Mouse (Mus musculus) kidney, adult 2 months (tissue): ENCODE measurements around the gene Supt20. TPM values are rescaled to one million over a fixed set of nuclear protein-coding genes. Genes with fewer than 3 reads are reported as not detected.
A peak's percentile ranks its signal among the peaks of the same experiment; 100 is the strongest.

Experiments used
- DNase-seq: peaks from one replicate; pipeline ENCODE4 v3.0.0; 2021
- H3K27ac ChIP-seq: fragments of 200-500 bp; 2 replicates; pipeline ENCODE4 v1.5.1; 2012; ENCODE audit warnings: low read depth, low read length, control low read depth, inconsistent platforms; ENCODE audit not compliant: insufficient read depth
- H3K27me3 ChIP-seq: fragments of 200-500 bp; replicated peaks from 2 replicates; pipeline ENCODE4 v1.6.1; 2012; ENCODE audit warnings: mild to moderate bottlenecking, moderate library complexity, low read length, inconsistent platforms; ENCODE audit not compliant: control insufficient read depth, insufficient read depth
- H3K36me3 ChIP-seq: fragments of 200-500 bp; 2 replicates; pipeline ENCODE4 v1.6.1; 2012; ENCODE audit warnings: mild to moderate bottlenecking, moderate library complexity, low read length, inconsistent platforms; ENCODE audit not compliant: control insufficient read depth, insufficient read depth
- H3K4me1 ChIP-seq: fragments of 200-500 bp; 2 replicates; pipeline ENCODE4 v1.6.1; 2011; ENCODE audit warnings: low read length; ENCODE audit not compliant: control insufficient read depth, insufficient read depth
- H3K4me3 ChIP-seq: fragments of 200-500 bp; 2 replicates; pipeline ENCODE4 v1.5.1; 2011; ENCODE audit warnings: mild to moderate bottlenecking, low read depth, low read length, control low read depth; ENCODE audit not compliant: insufficient read depth
- CTCF ChIP-seq: fragments of 200-500 bp; conservative IDR thresholded peaks from 2 replicates; pipeline ENCODE4 v1.5.1; 2011; ENCODE audit warnings: low read depth, mild to moderate bottlenecking, control low read depth, low read length, moderate library complexity, mixed read lengths; ENCODE audit not compliant: insufficient read depth, insufficient read length
- POLR2A ChIP-seq: fragments of 200-500 bp; IDR thresholded peaks from one replicate; pipeline ENCODE4 v1.6.1; 2011; ENCODE audit warnings: low read depth, low read length, control low read depth
- WGBS: fragments of 180-500 bp; shearing (Covaris S2); methylation state at CpG from one replicate; pipeline ENCODE4 v1.1.7; 2018; 5-methylcytosine and 5-hydroxymethylcytosine counted together
- polyA plus RNA-seq: library from polyadenylated mRNA; depleted of rRNA; stranded (reverse); fragments of >200 nt; gene quantifications from 2 replicates; pipeline ENCODE4 v1.2.3, GENCODE M21; 2012

Gene Supt20
- polyA plus RNA-seq, 1 experiment, result 32.7 TPM

DNA sequence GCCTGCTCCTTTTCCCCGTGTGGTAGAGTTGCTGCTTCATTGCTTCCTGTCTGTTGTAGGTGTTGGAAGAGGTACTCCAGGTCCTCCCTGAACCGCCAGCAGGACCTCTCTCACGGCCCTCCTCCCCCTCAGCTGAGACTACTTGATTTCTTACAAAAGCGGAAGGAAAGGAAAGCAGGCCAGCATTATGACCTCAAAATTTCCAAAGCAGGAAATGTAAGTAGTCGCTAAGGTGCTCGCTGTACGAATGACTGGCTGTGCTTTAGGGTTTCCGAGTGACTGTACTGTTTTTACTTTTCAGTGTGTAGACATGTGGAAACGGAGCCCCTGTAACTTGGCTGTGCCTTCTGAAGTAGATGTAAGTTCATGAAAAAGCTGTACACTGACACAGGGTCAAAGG, 16.4 kb downstream of the Supt20 start:
- peaks cover 14% of the 10 kb centered on the region for H3K36me3 ChIP-seq
- H3K4me1 ChIP-seq, result no peaks in the 10 kb centered on the region
- DNase-seq, result peak; percentile 23
- no peak overlapping the region for H3K4me3 ChIP-seq
- 70% methylated on average over 9 of the region's 9 CpGs for WGBS
- TF ChIP-seq CTCF (no peak), POLR2A (no peak)
- H3K27me3 ChIP-seq, result no peaks in the 10 kb centered on the region
- H3K27ac ChIP-seq, result no peak overlapping the region

DNA sequence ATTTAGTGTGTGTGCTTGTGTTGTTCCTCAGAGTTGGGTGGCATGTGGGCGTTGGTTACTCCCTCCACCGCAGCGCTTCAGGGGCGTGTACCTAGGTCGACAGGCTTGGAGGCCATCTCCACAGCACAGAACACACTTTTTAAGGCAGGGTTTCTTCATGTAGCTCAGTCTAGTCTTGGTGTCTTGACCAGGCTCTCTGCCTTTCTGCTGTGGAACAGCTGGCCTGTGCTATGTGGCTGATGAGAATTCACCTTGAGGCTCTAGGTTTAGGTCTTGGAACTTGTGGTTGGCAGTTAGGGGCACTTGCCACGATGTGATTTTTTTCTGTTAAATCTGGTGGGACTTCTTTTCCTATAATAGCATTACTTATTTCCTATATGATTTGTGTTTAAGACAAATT, 21.6 kb downstream of the Supt20 start, which contains the start of gene Gm21958:
TSS of gene Gm21958 (minus strand) at position 101 of the 400 bp plus-strand sequence.
- Histone ChIP-seq H3K36me3 (peaks cover 13% of the 10 kb centered on the region), H3K27ac (no peak within 1 kb of the TSS)
- 85% methylated on average over 6 of the region's 6 CpGs for WGBS

DNA sequence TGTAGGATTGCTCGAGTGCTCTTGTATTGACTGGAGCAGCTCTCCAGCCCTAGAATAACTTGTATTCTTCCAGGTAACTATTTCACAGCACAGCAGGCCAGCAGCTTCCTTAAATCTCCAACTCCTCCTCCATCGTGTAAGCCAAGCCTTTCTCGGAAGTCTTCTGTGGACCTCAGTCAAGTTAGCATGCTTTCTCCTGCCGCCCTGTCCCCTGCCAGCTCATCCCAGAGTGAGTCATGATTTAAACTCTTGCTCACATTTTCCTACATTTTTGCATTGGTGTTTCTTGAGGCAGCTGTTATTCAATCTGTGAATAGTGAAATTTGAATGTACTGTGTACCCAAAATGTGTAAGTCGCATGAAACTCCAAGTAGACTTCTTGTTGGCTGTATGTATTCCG, 22.9 kb downstream of the Supt20 start:
- H3K36me3 ChIP-seq, result peaks cover 10% of the 10 kb centered on the region
- no peak overlapping the region for H3K27ac ChIP-seq
- DNase-seq, result no peak
- no peaks in the 10 kb centered on the region for H3K4me1 ChIP-seq
- whole genome bisulfite sequencing, result 92% methylated on average over 6 of the region's 6 CpGs
- no peak overlapping the region for H3K4me3 ChIP-seq
- no peaks in the 10 kb centered on the region for H3K27me3 ChIP-seq
- TF ChIP-seq CTCF (no peak), POLR2A (no peak)

More for the DNA sequence above, 21.6 kb downstream of the Supt20 start, which contains the start of gene Gm21958:
- H3K4me3 ChIP-seq, result no peak within 1 kb of the TSS
- no peaks in the 10 kb centered on the region for H3K4me1 ChIP-seq
- no peak for TF ChIP-seq CTCF
- TF ChIP-seq POLR2A, result no peak
- no peaks in the 10 kb centered on the region for H3K27me3 ChIP-seq
- DNase-seq, result no peak

DNA sequence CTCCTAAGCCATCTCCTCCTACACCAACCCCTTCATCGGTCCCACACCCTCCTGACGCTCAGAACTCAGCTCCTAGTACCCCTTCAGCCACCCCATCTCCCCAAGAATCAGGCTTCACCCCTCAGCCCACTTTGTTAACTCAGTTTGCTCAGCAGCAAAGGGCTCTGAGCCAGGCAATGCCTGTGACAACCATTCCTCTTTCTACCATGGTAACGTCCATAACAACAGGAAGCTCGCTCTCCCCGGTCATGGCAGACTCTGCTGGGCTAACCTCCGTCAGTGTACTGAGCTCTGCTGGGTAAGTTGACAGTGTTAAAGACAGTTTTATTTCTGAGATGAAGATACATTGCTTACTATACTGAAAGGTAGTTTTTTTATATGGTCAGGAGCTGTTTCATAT, 24.7 kb downstream of the Supt20 start:
- TF ChIP-seq POLR2A (no peak), CTCF (no peak)
- H3K27me3 ChIP-seq, result no peaks in the 10 kb centered on the region
- no peak overlapping the region for H3K4me3 ChIP-seq
- 84% methylated on average over 6 of the region's 6 CpGs for WGBS
- no peak for DNase-seq
- H3K4me1 ChIP-seq, result no peaks in the 10 kb centered on the region
- no peak overlapping the region for H3K27ac ChIP-seq
- H3K36me3 ChIP-seq, result peaks cover 10% of the 10 kb centered on the region

DNA sequence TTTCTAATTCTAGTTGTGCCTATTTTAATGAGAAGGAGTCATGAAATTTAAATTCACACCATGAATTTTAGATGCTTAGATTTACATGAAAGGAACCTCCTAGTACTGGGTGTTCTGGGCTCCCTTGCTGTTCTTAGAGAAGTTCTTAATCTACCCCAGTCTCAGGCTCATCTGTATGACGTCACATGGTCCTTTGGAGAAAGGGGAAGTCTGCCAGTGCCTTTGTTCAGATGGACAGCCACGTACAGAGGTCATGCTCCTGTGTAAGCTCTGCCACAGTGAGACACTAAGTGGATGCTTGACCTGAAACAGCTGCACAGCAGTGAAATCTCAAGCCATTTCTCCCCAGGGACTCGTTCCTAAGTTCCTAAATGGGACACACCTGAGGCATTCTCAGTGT, 26.3 kb downstream of the Supt20 start:
- H3K27me3 ChIP-seq, result no peaks in the 10 kb centered on the region
- 68% methylated on average over 3 of the region's 3 CpGs for WGBS
- no peaks in the 10 kb centered on the region for H3K4me1 ChIP-seq
- TF ChIP-seq CTCF, result no peak
- no peak for TF ChIP-seq POLR2A
- DNase-seq, result no peak
- H3K4me3 ChIP-seq, result no peak overlapping the region
- H3K36me3 ChIP-seq, result peaks cover 10% of the 10 kb centered on the region; the same call in 1 of the 2 replicates
- H3K27ac ChIP-seq, result no peak overlapping the region

DNA sequence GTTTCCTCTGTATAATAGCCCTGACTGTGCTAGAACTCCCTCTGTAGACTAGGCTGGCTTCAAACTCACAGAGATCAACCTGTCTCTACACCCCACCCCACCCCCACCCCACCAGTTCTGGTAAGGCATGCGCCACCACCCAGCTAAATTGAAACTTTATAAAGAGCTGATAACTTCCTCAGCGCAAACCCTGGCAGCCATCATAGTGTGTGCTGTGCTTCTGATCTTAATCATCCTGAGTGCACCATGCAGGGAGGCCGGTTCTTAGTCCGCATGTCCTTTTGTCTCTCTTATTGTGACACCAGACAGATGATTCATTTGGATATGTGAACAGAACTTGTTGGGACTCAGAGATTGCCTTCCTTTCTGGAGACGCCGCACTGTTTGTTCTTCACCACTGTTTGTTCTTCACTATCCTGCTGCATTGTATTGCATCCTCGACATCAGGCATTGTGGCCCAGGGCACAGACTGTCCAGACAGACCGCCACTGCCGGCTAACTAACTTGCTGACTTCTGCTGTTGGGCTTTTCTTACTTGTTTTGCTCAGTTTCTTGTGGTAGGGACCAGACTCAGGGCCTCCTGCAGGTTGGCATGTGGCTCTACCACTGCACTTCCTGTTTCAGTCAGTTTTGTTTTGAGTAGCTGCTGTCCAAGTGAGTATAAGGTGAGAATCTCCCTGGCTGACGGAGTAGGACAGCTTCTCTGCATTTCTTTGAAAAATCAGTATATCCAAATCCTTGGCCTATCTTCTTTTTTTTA, 31.3 kb downstream of the Supt20 start:
- Histone ChIP-seq H3K27ac (no peak overlapping the region), H3K4me3 (no peak overlapping the region), H3K36me3 (peaks cover 3% of the 10 kb centered on the region), H3K27me3 (no peaks in the 10 kb centered on the region), H3K4me1 (no peaks in the 10 kb centered on the region)
- TF ChIP-seq POLR2A, result no peak
- no peak for TF ChIP-seq CTCF
- WGBS, result 84% methylated on average over 10 of the region's 10 CpGs
- DNase-seq, result peak; percentile 23

DNA sequence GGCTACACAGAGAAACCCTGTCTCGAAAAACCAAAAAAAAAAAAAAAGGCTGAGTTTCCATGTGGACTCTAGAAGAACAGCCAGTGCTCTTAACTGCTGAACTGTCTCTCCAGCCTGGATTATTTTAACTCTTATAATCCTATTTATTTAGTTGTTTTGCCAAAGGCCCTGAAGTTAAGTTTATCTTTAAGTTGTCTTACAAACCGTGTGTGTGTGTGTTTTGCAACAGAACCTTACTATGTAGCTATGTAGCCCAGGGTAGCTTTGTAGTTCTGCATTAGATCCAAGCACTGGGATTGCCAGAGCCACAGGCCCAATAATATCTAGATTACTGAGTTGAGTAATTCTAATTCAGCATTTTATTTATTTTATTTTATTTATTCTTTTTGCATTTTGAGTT, 32.7 kb downstream of the Supt20 start:
- WGBS, result 85% methylated on average over 2 of the region's 2 CpGs
- DNase-seq, result no peak
- TF ChIP-seq CTCF (no peak), POLR2A (no peak)
- Histone ChIP-seq H3K4me3 (no peak overlapping the region), H3K36me3 (peaks cover 3% of the 10 kb centered on the region), H3K4me1 (no peaks in the 10 kb centered on the region), H3K27ac (no peak overlapping the region), H3K27me3 (no peaks in the 10 kb centered on the region)
